In genomic region chrX:10070689-10071088, GRCm38 (mm10) we compare ENCODE assay signal across 10 mouse cellular contexts. TPM values are rescaled to one million over a fixed set of nuclear protein-coding genes. Genes with fewer than 3 reads are reported as not detected.
A peak's percentile ranks its signal among the peaks of the same experiment; 100 is the strongest.
DNase-seq lines count a peak whose midpoint lies in the region; ATAC-seq and TF ChIP-seq lines count a peak whose summit lies in the region.
"Had no signal": no experiment of that assay in that cellular context is flagged by ENCODE, and none has a peak within 500 bp of the region (broad histone marks: within the 10 kb centered on the region; RNA-seq: fewer than 3 reads in every experiment).

No protein-coding gene starts in this region.

- H3K27ac ChIP-seq in hindbrain, embryonic 14.5 days = no peak overlapping the region
- H3K27ac ChIP-seq in small intestine, adult 2 months (ENCODE audit: insufficient read depth, low read depth, low read length) = no peak overlapping the region
- H3K27ac ChIP-seq: limb, embryonic 15.5 days; stomach, embryonic 15.5 days had no signal

- TF ChIP-seq POLR2A in small intestine, adult 2 months (IDR thresholded peaks at IDR 0.05; ENCODE audit: low read depth, low read length) = no peak

- no peaks in the 10 kb centered on the region for H3K9me3 ChIP-seq in hindbrain, embryonic 14.5 days (ENCODE audit: control insufficient read depth, low read length)
- H3K9me3 ChIP-seq: limb, embryonic 15.5 days; stomach, embryonic 15.5 days had no signal

- peak; percentile 36; the same call in 1 of the 2 replicates for TF ChIP-seq CTCF in small intestine, adult 2 months (IDR thresholded peaks at IDR 0.05; ENCODE audit: extremely low read depth, insufficient read length, insufficient replicate concordance, low read depth, low read length)

- H3K4me1 ChIP-seq in hindbrain, embryonic 14.5 days (replicated peaks; ENCODE audit: control insufficient read depth, insufficient read depth, low read length) = no peaks in the 10 kb centered on the region
- no peaks in the 10 kb centered on the region for H3K4me1 ChIP-seq in small intestine, adult 2 months (ENCODE audit: control insufficient read depth, insufficient read depth, insufficient read length, low read length)
- H3K4me1 ChIP-seq: limb, embryonic 15.5 days; stomach, embryonic 15.5 days had no signal

- DNase-seq in adrenal gland, postnatal 10 days = peak; percentile 22
- no peak for DNase-seq in adrenal gland, adult 18-20 months (ENCODE audit: low spot score in 2 of 2)
- peak; percentile 77 for DNase-seq in 3T3-L1 (ENCODE audit: low read depth, low spot score)
- DNase-seq in cerebellum, adult 18-20 months = peak; percentile 31 to 52
- peak; percentile 38 for DNase-seq in hindbrain, embryonic 14.5 days (ENCODE audit: low spot score)
- peak; percentile 4 for DNase-seq in lung, postnatal 10 days
- no peak for DNase-seq in thymus, postnatal 4 days

- no peaks in the 10 kb centered on the region for H3K36me3 ChIP-seq in hindbrain, embryonic 14.5 days (replicated peaks; ENCODE audit: control insufficient read depth, insufficient read depth)
- H3K36me3 ChIP-seq in small intestine, adult 2 months (ENCODE audit: control insufficient read depth, insufficient read depth, low read length) = no peaks in the 10 kb centered on the region
- H3K36me3 ChIP-seq: limb, embryonic 15.5 days; stomach, embryonic 15.5 days had no signal

- H3K9ac ChIP-seq in hindbrain, embryonic 14.5 days = no peak overlapping the region
- H3K9ac ChIP-seq: limb, embryonic 15.5 days; stomach, embryonic 15.5 days had no signal

- no peaks in the 10 kb centered on the region for H3K27me3 ChIP-seq in hindbrain, embryonic 14.5 days (ENCODE audit: control insufficient read depth, insufficient read depth, low read length)
- no peaks in the 10 kb centered on the region for H3K27me3 ChIP-seq in small intestine, adult 2 months (ENCODE audit: control insufficient read depth, insufficient read depth, low read length)
- H3K27me3 ChIP-seq: limb, embryonic 15.5 days; stomach, embryonic 15.5 days had no signal

- no peak overlapping the region for H3K4me3 ChIP-seq in hindbrain, embryonic 14.5 days (replicated peaks; ENCODE audit: low read length)
- no peak overlapping the region for H3K4me3 ChIP-seq in small intestine, adult 2 months (ENCODE audit: low read depth, low read length)
- H3K4me3 ChIP-seq: limb, embryonic 15.5 days; stomach, embryonic 15.5 days had no signal

- ATAC-seq in hindbrain, embryonic 14.5 days (ENCODE audit: low FRiP score) = peak; percentile 72; the same call in 1 of the 2 replicates

- 20% methylated on average over 6 of the region's 6 CpGs for WGBS in hindbrain, embryonic 14.5 days
- 18% methylated on average over 6 of the region's 6 CpGs for WGBS in small intestine, adult 2 months

- H3K4me2 ChIP-seq in hindbrain, embryonic 14.5 days (replicated peaks) = no peak overlapping the region
- H3K4me2 ChIP-seq: limb, embryonic 15.5 days; stomach, embryonic 15.5 days had no signal

RNA-seq across cellular contexts. Expression of gene Srpx, which starts 46.8 kb away (rescaled TPM):
- 10 to 100 TPM in 1 of 2 experiments, 1 to 10 TPM in 1; 9.7 to 10.5 TPM for total RNA-seq in adrenal gland, postnatal 10 days (2021)
- 1 to 10 TPM; 3.8 to 7.5 TPM for total RNA-seq in adrenal gland, adult 18-20 months (2021)
- 3.8 and 3.9 TPM in 2 replicates for polyA plus RNA-seq in hindbrain, embryonic 14.5 days (2014; fragmentation: Nextera tagmentation; extraction: Ambion mirVana)
- polyA plus RNA-seq in small intestine, adult 2 months (2012; rRNA removed) = 3.5 and 4.3 TPM in 2 replicates

Comparison
In these comparisons a context has a peak if more than half of its experiments do, and no peak if none do; other contexts are left out.
1. DNase-seq: peak in adrenal gland, postnatal 10 days (single experiment), 3T3-L1 (single experiment), cerebellum, adult 18-20 months (2 of 2), hindbrain, embryonic 14.5 days (single experiment) and lung, postnatal 10 days (single experiment); none in adrenal gland, adult 18-20 months (0 of 2) and thymus, postnatal 4 days (single experiment).